Mouse (Mus musculus): ENCODE measurements at regions not wholly inside any gene's neighbourhood (a gene's known extent, or its start where the extent isn't known, plus 50 kb on each side); places are given as distances from the start of the nearest gene placed in this dataset.

- no peak for ATAC-seq (ENCODE audit: insufficient number of reproducible peaks, low FRiP score, low TSS enrichment, low read depth)
- H3K36me3 ChIP-seq (ENCODE audit: control insufficient read depth, insufficient read depth, low read length): no peaks in the 10 kb centered on the region
- no peak for DNase-seq (ENCODE audit: low spot score)
- H3K9me3 ChIP-seq (ENCODE audit: control insufficient read depth, low read length): no peaks in the 10 kb centered on the region
- H3K27ac ChIP-seq (replicated peaks; ENCODE audit: low read depth, low read length): no peak overlapping the region
- peaks cover 3% of the 10 kb centered on the region; the same call in 1 of the 2 replicates for H3K4me1 ChIP-seq (ENCODE audit: control insufficient read depth, insufficient read depth, low read length)
- no peak overlapping the region for H3K4me3 ChIP-seq (ENCODE audit: low read depth, low read length)
- no peak overlapping the region for H3K4me2 ChIP-seq (ENCODE audit: low read depth, severe bottlenecking)
- no peak overlapping the region for H3K9ac ChIP-seq (ENCODE audit: low read length)
- 87% methylated on average over 6 of the region's 6 CpGs for WGBS
- no peaks in the 10 kb centered on the region for H3K27me3 ChIP-seq (ENCODE audit: control insufficient read depth, insufficient read depth, low read length)
These were observed 84.4 kb upstream of the Egln3 start for GRCm38 (mm10) chr12:54288041-54288502.

- no peak for ATAC-seq (ENCODE audit: insufficient number of reproducible peaks, low FRiP score, low TSS enrichment, low read depth)
- no peaks in the 10 kb centered on the region for H3K36me3 ChIP-seq (ENCODE audit: control insufficient read depth, insufficient read depth, low read length)
- H3K4me3 ChIP-seq (ENCODE audit: low read depth, low read length): no peak overlapping the region
- no peak overlapping the region for H3K4me2 ChIP-seq (ENCODE audit: low read depth, severe bottlenecking)
- H3K4me1 ChIP-seq (ENCODE audit: control insufficient read depth, insufficient read depth, low read length): peaks cover 3% of the 10 kb centered on the region; the same call in 1 of the 2 replicates
- H3K9ac ChIP-seq (ENCODE audit: low read length): no peak overlapping the region
- H3K27me3 ChIP-seq (ENCODE audit: control insufficient read depth, insufficient read depth, low read length): no peaks in the 10 kb centered on the region
- no peaks in the 10 kb centered on the region for H3K9me3 ChIP-seq (ENCODE audit: control insufficient read depth, low read length)
- 70% methylated on average over 16 of the region's 16 CpGs for whole genome bisulfite sequencing
- no peak overlapping the region for H3K27ac ChIP-seq (replicated peaks; ENCODE audit: low read depth, low read length)
- no peak for DNase-seq (ENCODE audit: low spot score)
These were observed 83.5 kb upstream of the Egln3 start for GRCm38 (mm10) chr12:54286911-54287819.

- Histone ChIP-seq H3K27ac (replicated peaks; ENCODE audit: low read depth, low read length) (no peak overlapping the region), H3K4me1 (ENCODE audit: control insufficient read depth, insufficient read depth, low read length) (peaks cover 3% of the 10 kb centered on the region; the same call in 1 of the 2 replicates), H3K4me2 (ENCODE audit: low read depth, severe bottlenecking) (no peak overlapping the region), H3K27me3 (ENCODE audit: control insufficient read depth, insufficient read depth, low read length) (no peaks in the 10 kb centered on the region), H3K9ac (ENCODE audit: low read length) (no peak overlapping the region), H3K4me3 (ENCODE audit: low read depth, low read length) (no peak overlapping the region), H3K9me3 (ENCODE audit: control insufficient read depth, low read length) (no peaks in the 10 kb centered on the region), H3K36me3 (ENCODE audit: control insufficient read depth, insufficient read depth, low read length) (no peaks in the 10 kb centered on the region)
- WGBS: 8% methylated on average over 4 of the region's 4 CpGs
- no peak for DNase-seq (ENCODE audit: low spot score)
- no peak for ATAC-seq (ENCODE audit: insufficient number of reproducible peaks, low FRiP score, low TSS enrichment, low read depth)
These were observed 80.0 kb upstream of the Egln3 start for GRCm38 (mm10) chr12:54283646-54284045.

- no peaks in the 10 kb centered on the region for H3K36me3 ChIP-seq (ENCODE audit: control insufficient read depth, insufficient read depth, low read length)
- DNase-seq (ENCODE audit: low spot score) (no peak), ATAC-seq (ENCODE audit: insufficient number of reproducible peaks, low FRiP score, low TSS enrichment, low read depth) (no peak)
- no peaks in the 10 kb centered on the region for H3K9me3 ChIP-seq (ENCODE audit: control insufficient read depth, low read length)
- no peak overlapping the region for H3K4me3 ChIP-seq (ENCODE audit: low read depth, low read length)
- H3K4me2 ChIP-seq (ENCODE audit: low read depth, severe bottlenecking): no peak overlapping the region
- H3K4me1 ChIP-seq (ENCODE audit: control insufficient read depth, insufficient read depth, low read length): peaks cover 3% of the 10 kb centered on the region; the same call in 1 of the 2 replicates
- 84% methylated on average over 1 of the region's 1 CpGs for WGBS
- no peaks in the 10 kb centered on the region for H3K27me3 ChIP-seq (ENCODE audit: control insufficient read depth, insufficient read depth, low read length)
- no peak overlapping the region for H3K27ac ChIP-seq (replicated peaks; ENCODE audit: low read depth, low read length)
- no peak overlapping the region for H3K9ac ChIP-seq (ENCODE audit: low read length)
These were observed 79.4 kb upstream of the Egln3 start for GRCm38 (mm10) chr12:54283011-54283410.

GRCm38 (mm10) chr12:54282281-54282921, 78.7 kb upstream of the Egln3 start:
- Histone ChIP-seq H3K4me2 (ENCODE audit: low read depth, severe bottlenecking) (no peak overlapping the region), H3K9ac (ENCODE audit: low read length) (no peak overlapping the region), H3K27me3 (ENCODE audit: control insufficient read depth, insufficient read depth, low read length) (no peaks in the 10 kb centered on the region), H3K36me3 (ENCODE audit: control insufficient read depth, insufficient read depth, low read length) (no peaks in the 10 kb centered on the region), H3K27ac (replicated peaks; ENCODE audit: low read depth, low read length) (no peak overlapping the region), H3K4me3 (ENCODE audit: low read depth, low read length) (no peak overlapping the region), H3K9me3 (ENCODE audit: control insufficient read depth, low read length) (no peaks in the 10 kb centered on the region), H3K4me1 (ENCODE audit: control insufficient read depth, insufficient read depth, low read length) (peaks cover 2% of the 10 kb centered on the region; the same call in 1 of the 2 replicates)
- no peak for DNase-seq (ENCODE audit: low spot score)
- WGBS: 64% methylated on average over 4 of the region's 4 CpGs
- ATAC-seq (ENCODE audit: insufficient number of reproducible peaks, low FRiP score, low TSS enrichment, low read depth): no peak

GRCm38 (mm10) chr12:54280457-54280856, 76.8 kb upstream of the Egln3 start:
- Histone ChIP-seq H3K9me3 (ENCODE audit: control insufficient read depth, low read length) (no peaks in the 10 kb centered on the region), H3K4me2 (ENCODE audit: low read depth, severe bottlenecking) (no peak overlapping the region), H3K9ac (ENCODE audit: low read length) (no peak overlapping the region), H3K27me3 (ENCODE audit: control insufficient read depth, insufficient read depth, low read length) (no peaks in the 10 kb centered on the region), H3K4me3 (ENCODE audit: low read depth, low read length) (no peak overlapping the region), H3K4me1 (ENCODE audit: control insufficient read depth, insufficient read depth, low read length) (no peaks in the 10 kb centered on the region), H3K36me3 (ENCODE audit: control insufficient read depth, insufficient read depth, low read length) (no peaks in the 10 kb centered on the region), H3K27ac (replicated peaks; ENCODE audit: low read depth, low read length) (no peak overlapping the region)
- ATAC-seq (ENCODE audit: insufficient number of reproducible peaks, low FRiP score, low TSS enrichment, low read depth) (no peak), DNase-seq (ENCODE audit: low spot score) (no peak)
- WGBS: 91% methylated on average over 4 of the region's 4 CpGs

- DNase-seq (ENCODE audit: low spot score) (no peak), ATAC-seq (ENCODE audit: insufficient number of reproducible peaks, low FRiP score, low TSS enrichment, low read depth) (no peak)
- Histone ChIP-seq H3K4me1 (ENCODE audit: control insufficient read depth, insufficient read depth, low read length) (no peaks in the 10 kb centered on the region), H3K9me3 (ENCODE audit: control insufficient read depth, low read length) (no peaks in the 10 kb centered on the region), H3K4me2 (ENCODE audit: low read depth, severe bottlenecking) (no peak overlapping the region), H3K9ac (ENCODE audit: low read length) (no peak overlapping the region), H3K27me3 (ENCODE audit: control insufficient read depth, insufficient read depth, low read length) (no peaks in the 10 kb centered on the region), H3K36me3 (ENCODE audit: control insufficient read depth, insufficient read depth, low read length) (no peaks in the 10 kb centered on the region), H3K4me3 (ENCODE audit: low read depth, low read length) (no peak overlapping the region), H3K27ac (replicated peaks; ENCODE audit: low read depth, low read length) (no peak overlapping the region)
- 86% methylated on average over 3 of the region's 3 CpGs for WGBS
These were observed 76.3 kb upstream of the Egln3 start for GRCm38 (mm10) chr12:54280001-54280400.

GRCm38 (mm10) chr12:54276978-54277537, 73.4 kb upstream of the Egln3 start:
- H3K36me3 ChIP-seq (ENCODE audit: control insufficient read depth, insufficient read depth, low read length): no peaks in the 10 kb centered on the region
- H3K9me3 ChIP-seq (ENCODE audit: control insufficient read depth, low read length): no peaks in the 10 kb centered on the region
- H3K27me3 ChIP-seq (ENCODE audit: control insufficient read depth, insufficient read depth, low read length): no peaks in the 10 kb centered on the region
- no peak overlapping the region for H3K4me3 ChIP-seq (ENCODE audit: low read depth, low read length)
- no peak for DNase-seq (ENCODE audit: low spot score)
- no peak overlapping the region for H3K4me2 ChIP-seq (ENCODE audit: low read depth, severe bottlenecking)
- no peak for ATAC-seq (ENCODE audit: insufficient number of reproducible peaks, low FRiP score, low TSS enrichment, low read depth)
- H3K4me1 ChIP-seq (ENCODE audit: control insufficient read depth, insufficient read depth, low read length): no peaks in the 10 kb centered on the region
- no peak overlapping the region for H3K9ac ChIP-seq (ENCODE audit: low read length)
- H3K27ac ChIP-seq (replicated peaks; ENCODE audit: low read depth, low read length): no peak overlapping the region
- 82% methylated on average over 7 of the region's 7 CpGs for WGBS

Measured in limb, embryonic 11.5 days (tissue).